Mouse (Mus musculus): ENCODE data around the gene Gm10643. TPM values are rescaled to one million over a fixed set of nuclear protein-coding genes. Genes with fewer than 3 reads are reported as not detected.

Gene Gm10643
- total RNA-seq (2017): 12.3 and 12.5 TPM in 2 replicates

- ATAC-seq (ENCODE audit: extremely low read depth, insufficient number of reproducible peaks, low FRiP score, poor library complexity, severe bottlenecking): no peak
Observed at GRCm38 (mm10) chr8:84065037-84065436, at the start of gene Gm10643. Gm10643 (minus strand) TSS chr8:84065137.

- ATAC-seq (ENCODE audit: extremely low read depth, insufficient number of reproducible peaks, low FRiP score, poor library complexity, severe bottlenecking): no peak
Observed at GRCm38 (mm10) chr8:84106216-84107040, 41.5 kb upstream of the Gm10643 start.

- no peak for ATAC-seq (ENCODE audit: extremely low read depth, insufficient number of reproducible peaks, low FRiP score, poor library complexity, severe bottlenecking)
Observed at GRCm38 (mm10) chr8:84105676-84106075, 40.7 kb upstream of the Gm10643 start.

- peak; percentile 93 for ATAC-seq (ENCODE audit: extremely low read depth, insufficient number of reproducible peaks, low FRiP score, poor library complexity, severe bottlenecking)
Observed at GRCm38 (mm10) chr8:84104697-84105609, 40.0 kb upstream of the Gm10643 start, which contains the start of gene Dcaf15. Dcaf15 (minus strand) TSS chr8:84104768.

- ATAC-seq (ENCODE audit: extremely low read depth, insufficient number of reproducible peaks, low FRiP score, poor library complexity, severe bottlenecking): peak; percentile 33; the same call in 1 of the 2 replicates
Observed at GRCm38 (mm10) chr8:84104221-84104620, 39.3 kb upstream of the Gm10643 start.

- no peak for ATAC-seq (ENCODE audit: extremely low read depth, insufficient number of reproducible peaks, low FRiP score, poor library complexity, severe bottlenecking)
Observed at GRCm38 (mm10) chr8:84103601-84104000, 38.7 kb upstream of the Gm10643 start.

- no peak for ATAC-seq (ENCODE audit: extremely low read depth, insufficient number of reproducible peaks, low FRiP score, poor library complexity, severe bottlenecking)
Observed at GRCm38 (mm10) chr8:84101476-84102270, 36.7 kb upstream of the Gm10643 start.

- ATAC-seq (ENCODE audit: extremely low read depth, insufficient number of reproducible peaks, low FRiP score, poor library complexity, severe bottlenecking): no peak
Observed at GRCm38 (mm10) chr8:84098376-84098775, 33.4 kb upstream of the Gm10643 start.

GRCm38 (mm10) chr8:84096061-84096460 is 31.1 kb upstream of the Gm10643 start:
- no peak for ATAC-seq (ENCODE audit: extremely low read depth, insufficient number of reproducible peaks, low FRiP score, poor library complexity, severe bottlenecking)

- ATAC-seq (ENCODE audit: extremely low read depth, insufficient number of reproducible peaks, low FRiP score, poor library complexity, severe bottlenecking): no peak
Observed at GRCm38 (mm10) chr8:84090585-84090984, 25.6 kb upstream of the Gm10643 start.

GRCm38 (mm10) chr8:84089277-84089676 is 24.3 kb upstream of the Gm10643 start:
- no peak for ATAC-seq (ENCODE audit: extremely low read depth, insufficient number of reproducible peaks, low FRiP score, poor library complexity, severe bottlenecking)

GRCm38 (mm10) chr8:84087821-84088220 is 22.9 kb upstream of the Gm10643 start:
- no peak for ATAC-seq (ENCODE audit: extremely low read depth, insufficient number of reproducible peaks, low FRiP score, poor library complexity, severe bottlenecking)

- no peak for ATAC-seq (ENCODE audit: extremely low read depth, insufficient number of reproducible peaks, low FRiP score, poor library complexity, severe bottlenecking)
Observed at GRCm38 (mm10) chr8:84087156-84087555, 22.2 kb upstream of the Gm10643 start.

GRCm38 (mm10) chr8:84084341-84085115 is 19.6 kb upstream of the Gm10643 start:
- ATAC-seq (ENCODE audit: extremely low read depth, insufficient number of reproducible peaks, low FRiP score, poor library complexity, severe bottlenecking): no peak

- ATAC-seq (ENCODE audit: extremely low read depth, insufficient number of reproducible peaks, low FRiP score, poor library complexity, severe bottlenecking): no peak
Observed at GRCm38 (mm10) chr8:84083829-84084241, 18.9 kb upstream of the Gm10643 start.

GRCm38 (mm10) chr8:84079206-84079605 is 14.3 kb upstream of the Gm10643 start:
- no peak for ATAC-seq (ENCODE audit: extremely low read depth, insufficient number of reproducible peaks, low FRiP score, poor library complexity, severe bottlenecking)

GRCm38 (mm10) chr8:84076849-84077248 is 11.9 kb upstream of the Gm10643 start:
- no peak for ATAC-seq (ENCODE audit: extremely low read depth, insufficient number of reproducible peaks, low FRiP score, poor library complexity, severe bottlenecking)

- ATAC-seq (ENCODE audit: extremely low read depth, insufficient number of reproducible peaks, low FRiP score, poor library complexity, severe bottlenecking): no peak
Observed at GRCm38 (mm10) chr8:84076412-84076811, 11.5 kb upstream of the Gm10643 start.

Measured in neutrophil, adult 5-6 weeks (primary cell).